ENCODE assay signal across 8 mouse cellular contexts in genomic region chr7:134381407-134381861, GRCm38 (mm10). TPM values are rescaled to one million over a fixed set of nuclear protein-coding genes. Genes with fewer than 3 reads are reported as not detected.
DNase-seq lines count a peak whose midpoint lies in the region; ATAC-seq and TF ChIP-seq lines count a peak whose summit lies in the region.

No protein-coding gene starts in this region.

- POLR2A ChIA-PET in Patski (lab: Charles Lee): interaction anchor here (0.6 to 0.9 kb wide), 2 partner anchors 9 to 41 kb away, joined by 3 read pairs; no protein-coding TSS in a partner anchor

- CTCF ChIA-PET in Patski (lab: Charles Lee): interaction anchor here (1.2 to 1.8 kb wide), 3 partner anchors 10 to 12 kb away, joined by 3 to 5 read pairs (median 4); no protein-coding TSS in a partner anchor

- H3K4me3 ChIP-seq in forebrain, embryonic 13.5 days: no peak overlapping the region
- H3K4me3 ChIP-seq in forebrain, embryonic 11.5 days (ENCODE audit: low read depth, low read length): no peak overlapping the region

- DNase-seq in forebrain, embryonic 11.5 days (ENCODE audit: low spot score): no peak
- peak; percentile 91 for DNase-seq in Patski (ENCODE audit: low read depth, low spot score)
- peak; percentile 72 to 80 for DNase-seq in heart, postnatal 10 days
- peak; percentile 57 to 59 for DNase-seq in layer of hippocampus, postnatal 36 days
- peak; percentile 22 for DNase-seq in urinary bladder, postnatal 25 days (ENCODE audit: low spot score)

- peak; percentile 48; the same call in 1 of the 2 replicates for ATAC-seq in forebrain, embryonic 13.5 days
- ATAC-seq in forebrain, embryonic 11.5 days (replicated peaks; ENCODE audit: low FRiP score): no peak
- ATAC-seq in Patski: peak; percentile 47
- ATAC-seq in common myeloid progenitor, adult 5-6 weeks (replicated peaks; ENCODE audit: low read depth, poor library complexity, severe bottlenecking): peak; percentile 90
- ATAC-seq in megakaryocyte-erythroid progenitor cell, adult 5-6 weeks (replicated peaks; ENCODE audit: low FRiP score, low TSS enrichment, poor library complexity, severe bottlenecking): peak; percentile 69; the same call in 1 of the 2 replicates

- H3K9me3 ChIP-seq in forebrain, embryonic 13.5 days (replicated peaks): no peaks in the 10 kb centered on the region
- no peaks in the 10 kb centered on the region for H3K9me3 ChIP-seq in forebrain, embryonic 11.5 days (ENCODE audit: control insufficient read depth, low read length)

- H3K9ac ChIP-seq in forebrain, embryonic 13.5 days: no peak overlapping the region
- H3K9ac ChIP-seq in forebrain, embryonic 11.5 days (ENCODE audit: low read length): no peak overlapping the region

- no peaks in the 10 kb centered on the region for H3K36me3 ChIP-seq in forebrain, embryonic 13.5 days (ENCODE audit: poor library complexity, severe bottlenecking)
- no peaks in the 10 kb centered on the region for H3K36me3 ChIP-seq in forebrain, embryonic 11.5 days (ENCODE audit: control insufficient read depth, insufficient read depth, low read length)

- H3K27me3 ChIP-seq in forebrain, embryonic 13.5 days: no peaks in the 10 kb centered on the region
- no peaks in the 10 kb centered on the region for H3K27me3 ChIP-seq in forebrain, embryonic 11.5 days (ENCODE audit: control insufficient read depth, insufficient read depth, low read length)
- no peaks in the 10 kb centered on the region for H3K27me3 ChIP-seq in Patski

- H3K27ac ChIP-seq in forebrain, embryonic 13.5 days: no peak overlapping the region; the same call in 1 of the 2 replicates
- no peak overlapping the region for H3K27ac ChIP-seq in forebrain, embryonic 11.5 days (ENCODE audit: low read depth, low read length)

- intact Hi-C loops in heart, postnatal 10 days (cut with DNase I): no loop called here

- 48% methylated on average over 4 of the region's 4 CpGs for WGBS in forebrain, embryonic 13.5 days
- 54% methylated on average over 4 of the region's 4 CpGs for WGBS in forebrain, embryonic 11.5 days

- H3K4me2 ChIP-seq in forebrain, embryonic 13.5 days: no peak overlapping the region
- H3K4me2 ChIP-seq in forebrain, embryonic 11.5 days (ENCODE audit: low read depth, low read length, severe bottlenecking): no peak overlapping the region

- in situ Hi-C loops in Patski (cut with MboI; ENCODE audit: low pct_unique_long_range_greater_than_20kb): no loop called here

- peaks cover 9% of the 10 kb centered on the region; the same call in 1 of the 2 replicates for H3K4me1 ChIP-seq in forebrain, embryonic 13.5 days
- no peaks in the 10 kb centered on the region for H3K4me1 ChIP-seq in forebrain, embryonic 11.5 days (replicated peaks; ENCODE audit: control insufficient read depth, insufficient read depth, low read length)

- TF ChIP-seq CTCF in Patski (IDR thresholded peaks at IDR 0.05): peak; percentile 59

RNA-seq across cellular contexts. Expression of gene D7Ertd443e, which starts 4.0 kb away (rescaled TPM):
- 0.05 TPM in 1 of 2 replicates, not detected in the other for polyA plus RNA-seq in forebrain, embryonic 13.5 days (2015; fragmentation: Nextera tagmentation; extraction: Ambion mirVana)
- polyA plus RNA-seq in forebrain, embryonic 11.5 days (2014; fragmentation: Nextera tagmentation; extraction: Ambion mirVana): not detected in 2 replicates
- polyA plus RNA-seq in Patski (2021): 0.31 TPM
- 0.32 and 0.39 TPM in 2 replicates for total RNA-seq in common myeloid progenitor, adult 5-6 weeks (2017)
- total RNA-seq in heart, postnatal 10 days (2021): 1 to 10 TPM; 2.8 to 2.9 TPM
- 1 to 10 TPM; 4.4 to 4.6 TPM for total RNA-seq in layer of hippocampus, postnatal 36 days (2021)
- total RNA-seq in megakaryocyte-erythroid progenitor cell, adult 5-6 weeks (2014; fragmentation: Nextera tagmentation): not detected in 2 replicates
- total RNA-seq in megakaryocyte-erythroid progenitor cell, adult 5-6 weeks (2017): not detected in 2 replicates
